Mouse (Mus musculus) hindbrain, embryonic 12.5 days (tissue): Measurements from ENCODE around the gene Asah2. TPM values are rescaled to one million over a fixed set of nuclear protein-coding genes. Genes with fewer than 3 reads are reported as not detected.

Source experiments
- ATAC-seq: fragments of 200-750 bp; cut with Nextera tagmentation; 2 replicates; pipeline ENCODE4 v1.8.0; 2017; ENCODE audit warnings: moderate TSS enrichment; ENCODE audit not compliant: low FRiP score
- H3K27ac ChIP-seq: fragments of 300-500 bp; sonication (generic); 2 replicates; pipeline ENCODE4 v1.5.1; 2016; ENCODE audit warnings: mild to moderate bottlenecking
- H3K27me3 ChIP-seq: fragments of 300-500 bp; sonication (generic); 2 replicates; pipeline ENCODE4 v1.6.1; 2016; ENCODE audit warnings: mild to moderate bottlenecking
- H3K36me3 ChIP-seq: fragments of 300-500 bp; sonication (generic); 2 replicates; pipeline ENCODE4 v1.6.1; 2016; ENCODE audit warnings: mild to moderate bottlenecking
- H3K4me1 ChIP-seq: fragments of 300-500 bp; sonication (generic); 2 replicates; pipeline ENCODE4 v1.6.1; 2016
- H3K4me2 ChIP-seq: fragments of 300-500 bp; sonication (generic); replicated peaks from 2 replicates; pipeline ENCODE4 v1.6.1; 2016; ENCODE audit warnings: mild to moderate bottlenecking
- H3K4me3 ChIP-seq: fragments of 300-500 bp; sonication (generic); 2 replicates; pipeline ENCODE4 v1.5.1; 2016; ENCODE audit warnings: mild to moderate bottlenecking
- H3K9ac ChIP-seq: fragments of 300-500 bp; sonication (generic); 2 replicates; pipeline ENCODE4 v1.6.1; 2016; ENCODE audit warnings: mild to moderate bottlenecking, moderate library complexity
- H3K9me3 ChIP-seq: fragments of 300-500 bp; sonication (generic); replicated peaks from 2 replicates; pipeline ENCODE4 v1.6.1; 2016; ENCODE audit warnings: mild to moderate bottlenecking
- whole genome bisulfite sequencing: fragments of 180-500 bp; shearing (Covaris S2); methylation state at CpG from one replicate; pipeline ENCODE4 v1.1.7; 2016; 5-methylcytosine and 5-hydroxymethylcytosine counted together
- polyA plus RNA-seq: library from polyadenylated mRNA; unstranded; fragments of >200 nt; fragmentation: Nextera tagmentation; extraction: Ambion mirVana; gene quantifications from 2 replicates; pipeline ENCODE4 v1.2.1, GENCODE M21; 2016

The Asah2 gene
- polyA plus RNA-seq, 1 experiment from 2014 or later, result 0.56 TPM

GRCm38 (mm10) chr19:32124155-32124554 lies 16.1 kb upstream of the Asah2 start:
- H3K4me2 ChIP-seq, result no peak overlapping the region
- ATAC-seq, result no peak
- no peaks in the 10 kb centered on the region for H3K27me3 ChIP-seq
- no peak overlapping the region for H3K27ac ChIP-seq
- no peaks in the 10 kb centered on the region for H3K4me1 ChIP-seq
- H3K4me3 ChIP-seq, result no peak overlapping the region
- no peak overlapping the region for H3K9ac ChIP-seq
- no peaks in the 10 kb centered on the region for H3K36me3 ChIP-seq
- no peaks in the 10 kb centered on the region for H3K9me3 ChIP-seq
- WGBS, result 91% methylated on average over 9 of the region's 9 CpGs

- Histone ChIP-seq H3K36me3 (no peaks in the 10 kb centered on the region), H3K4me1 (no peaks in the 10 kb centered on the region), H3K9me3 (no peaks in the 10 kb centered on the region), H3K27me3 (no peaks in the 10 kb centered on the region), H3K27ac (no peak overlapping the region), H3K4me3 (no peak overlapping the region), H3K4me2 (no peak overlapping the region), H3K9ac (no peak overlapping the region)
- no peak for ATAC-seq
- 93% methylated on average over 5 of the region's 5 CpGs for WGBS
These were observed 15.2 kb upstream of the Asah2 start for GRCm38 (mm10) chr19:32123196-32123595.

- no peak overlapping the region for H3K27ac ChIP-seq
- H3K4me3 ChIP-seq, result no peak overlapping the region
- no peak overlapping the region for H3K9ac ChIP-seq
- no peak for ATAC-seq
- WGBS, result 88% methylated on average over 1 of the region's 1 CpGs
- no peak overlapping the region for H3K4me2 ChIP-seq
- H3K9me3 ChIP-seq, result no peaks in the 10 kb centered on the region
- no peaks in the 10 kb centered on the region for H3K36me3 ChIP-seq
- no peaks in the 10 kb centered on the region for H3K27me3 ChIP-seq
- H3K4me1 ChIP-seq, result no peaks in the 10 kb centered on the region
These were observed 12.8 kb upstream of the Asah2 start for GRCm38 (mm10) chr19:32120798-32121197.

- Histone ChIP-seq H3K27me3 (no peaks in the 10 kb centered on the region), H3K4me1 (no peaks in the 10 kb centered on the region), H3K9me3 (no peaks in the 10 kb centered on the region), H3K4me3 (no peak overlapping the region), H3K27ac (no peak overlapping the region), H3K36me3 (no peaks in the 10 kb centered on the region), H3K4me2 (no peak overlapping the region), H3K9ac (no peak overlapping the region)
- no peak for ATAC-seq
- WGBS, result 91% methylated on average over 2 of the region's 2 CpGs
These were observed 11.7 kb upstream of the Asah2 start for GRCm38 (mm10) chr19:32119666-32120065.

GRCm38 (mm10) chr19:32118496-32118895 lies 10.5 kb upstream of the Asah2 start:
- Histone ChIP-seq H3K27ac (no peak overlapping the region), H3K9me3 (no peaks in the 10 kb centered on the region), H3K4me2 (no peak overlapping the region), H3K27me3 (no peaks in the 10 kb centered on the region), H3K9ac (no peak overlapping the region), H3K4me3 (no peak overlapping the region), H3K4me1 (no peaks in the 10 kb centered on the region), H3K36me3 (no peaks in the 10 kb centered on the region)
- ATAC-seq, result no peak
- 89% methylated on average over 3 of the region's 3 CpGs for WGBS

GRCm38 (mm10) chr19:32117484-32118018 lies 9.5 kb upstream of the Asah2 start:
- Histone ChIP-seq H3K9me3 (no peaks in the 10 kb centered on the region), H3K27ac (no peak overlapping the region), H3K9ac (no peak overlapping the region), H3K4me3 (no peak overlapping the region), H3K4me2 (no peak overlapping the region), H3K4me1 (no peaks in the 10 kb centered on the region), H3K36me3 (no peaks in the 10 kb centered on the region), H3K27me3 (no peaks in the 10 kb centered on the region)
- 80% methylated on average over 6 of the region's 6 CpGs for WGBS
- ATAC-seq, result no peak

GRCm38 (mm10) chr19:32111866-32112790 lies 4.1 kb upstream of the Asah2 start:
- WGBS, result 87% methylated on average over 8 of the region's 8 CpGs
- no peaks in the 10 kb centered on the region for H3K4me1 ChIP-seq
- no peak overlapping the region for H3K27ac ChIP-seq
- no peaks in the 10 kb centered on the region for H3K27me3 ChIP-seq
- no peak overlapping the region for H3K4me3 ChIP-seq
- no peak for ATAC-seq
- H3K9ac ChIP-seq, result no peak overlapping the region
- H3K4me2 ChIP-seq, result no peak overlapping the region
- no peaks in the 10 kb centered on the region for H3K36me3 ChIP-seq
- H3K9me3 ChIP-seq, result no peaks in the 10 kb centered on the region

GRCm38 (mm10) chr19:32106750-32107149 lies 1.3 kb downstream of the Asah2 start:
- 96% methylated on average over 2 of the region's 2 CpGs for WGBS
- ATAC-seq, result no peak
- no peak overlapping the region for H3K4me3 ChIP-seq

GRCm38 (mm10) chr19:32104217-32104616 lies 3.8 kb downstream of the Asah2 start:
- Histone ChIP-seq H3K4me2 (no peak overlapping the region), H3K4me3 (no peak overlapping the region), H3K27me3 (no peaks in the 10 kb centered on the region), H3K36me3 (no peaks in the 10 kb centered on the region), H3K4me1 (0 out of 2 replicates have a peak, but pooled peaks cover 9% of the 10 kb centered on the region), H3K9me3 (no peaks in the 10 kb centered on the region), H3K9ac (no peak overlapping the region), H3K27ac (no peak overlapping the region)
- 77% methylated on average over 4 of the region's 4 CpGs for WGBS
- no peak for ATAC-seq

More at GRCm38 (mm10) chr19:32106750-32107149, 1.3 kb downstream of the Asah2 start:
- Histone ChIP-seq H3K4me2 (no peak overlapping the region), H3K27me3 (no peaks in the 10 kb centered on the region), H3K9ac (no peak overlapping the region), H3K27ac (no peak overlapping the region), H3K4me1 (0 out of 2 replicates have a peak, but pooled peaks cover 9% of the 10 kb centered on the region), H3K9me3 (no peaks in the 10 kb centered on the region), H3K36me3 (no peaks in the 10 kb centered on the region)

GRCm38 (mm10) chr19:32102976-32103300 lies 5.1 kb downstream of the Asah2 start:
- Histone ChIP-seq H3K9ac (0 out of 2 replicates have a peak overlapping the region, but pooled peaks have one; percentile 28), H3K27me3 (no peaks in the 10 kb centered on the region), H3K4me2 (peak overlapping the region; percentile 55), H3K9me3 (no peaks in the 10 kb centered on the region), H3K4me1 (0 out of 2 replicates have a peak, but pooled peaks cover 9% of the 10 kb centered on the region), H3K36me3 (no peaks in the 10 kb centered on the region), H3K27ac (peak overlapping the region; percentile 46; the same call in 1 of the 2 replicates), H3K4me3 (peak overlapping the region; percentile 29)
- peak; percentile 57 for ATAC-seq
- WGBS, result 8% methylated on average over 9 of the region's 9 CpGs

GRCm38 (mm10) chr19:32102294-32102975 lies 5.6 kb downstream of the Asah2 start:
- peak overlapping the region; percentile 46; the same call in 1 of the 2 replicates for H3K27ac ChIP-seq

GRCm38 (mm10) chr19:32098582-32098981 lies 9.4 kb downstream of the Asah2 start:
- H3K4me2 ChIP-seq, result no peak overlapping the region
- no peak overlapping the region for H3K27ac ChIP-seq
- 0 out of 2 replicates have a peak, but pooled peaks cover 9% of the 10 kb centered on the region for H3K4me1 ChIP-seq
- no peaks in the 10 kb centered on the region for H3K36me3 ChIP-seq
- H3K27me3 ChIP-seq, result no peaks in the 10 kb centered on the region
- no peak overlapping the region for H3K9ac ChIP-seq
- H3K9me3 ChIP-seq, result no peaks in the 10 kb centered on the region
- no peak overlapping the region for H3K4me3 ChIP-seq
- no peak for ATAC-seq
- WGBS, result 69% methylated on average over 3 of the region's 3 CpGs

More at GRCm38 (mm10) chr19:32102294-32102975, 5.6 kb downstream of the Asah2 start:
- Histone ChIP-seq H3K9ac (0 out of 2 replicates have a peak overlapping the region, but pooled peaks have one; percentile 28), H3K4me1 (0 out of 2 replicates have a peak, but pooled peaks cover 9% of the 10 kb centered on the region), H3K9me3 (no peaks in the 10 kb centered on the region), H3K4me2 (peak overlapping the region; percentile 55), H3K4me3 (peak overlapping the region; percentile 29), H3K36me3 (no peaks in the 10 kb centered on the region), H3K27me3 (no peaks in the 10 kb centered on the region)
- ATAC-seq, result peak; percentile 57; the same call in 1 of the 2 replicates
- WGBS, result 14% methylated on average over 18 of the region's 18 CpGs
